Mouse (Mus musculus): ENCODE measurements around the gene Dnajc11. TPM values are rescaled to one million over a fixed set of nuclear protein-coding genes. Genes with fewer than 3 reads are reported as not detected.

Gene Dnajc11
- polyA plus RNA-seq, 1 experiment from 2014 or later, result 101 TPM

DNA sequence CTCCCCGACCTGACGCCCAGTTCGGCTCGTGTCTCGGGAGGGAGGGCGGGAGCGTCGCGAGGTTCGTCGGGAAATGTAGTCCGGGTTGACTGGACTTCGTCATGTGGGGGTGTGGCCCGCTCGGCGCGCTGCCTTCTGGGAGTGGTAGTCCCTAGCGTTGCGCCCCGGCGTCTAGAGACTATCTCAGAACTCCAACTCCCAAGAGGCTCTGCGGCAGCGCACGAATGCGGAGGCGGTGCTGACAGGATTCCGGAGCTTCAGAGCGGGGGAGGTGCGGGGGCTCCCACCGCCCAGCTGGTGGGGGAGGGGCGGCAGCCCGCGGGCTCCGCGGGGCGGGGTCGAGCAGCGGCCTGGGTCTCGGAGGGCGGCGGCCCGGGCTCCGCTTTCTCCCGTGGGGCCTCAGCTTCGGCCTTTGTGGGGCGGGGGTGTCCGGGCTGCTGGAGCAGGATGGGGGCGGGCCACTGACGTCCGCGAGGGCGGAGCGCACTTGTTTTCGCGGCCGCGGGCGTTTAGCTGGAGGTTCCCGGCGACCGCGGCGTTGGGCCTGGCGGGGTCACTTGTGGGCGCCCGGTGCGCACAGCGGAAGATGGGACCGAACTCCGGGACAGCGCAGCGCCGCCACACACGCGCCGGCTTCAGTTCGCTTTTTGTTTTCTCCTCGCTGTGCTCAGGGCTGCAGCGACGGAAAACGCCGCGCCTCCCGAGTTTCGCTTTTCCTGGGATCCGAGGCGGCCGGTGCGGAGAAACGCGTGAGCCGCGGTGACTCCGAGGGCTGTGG is 62.9 kb downstream of the Dnajc11 start, which contains the start of gene Phf13:
TSS of gene Phf13 (minus strand) at position 86 of the 778 bp plus-strand sequence.
- ATAC-seq (replicated peaks; ENCODE audit: low FRiP score) (peak; percentile 93), DNase-seq (ENCODE audit: low spot score) (peak; percentile 98)
- under 1% methylated on average over 93 of the region's 94 CpGs for WGBS
- H3K9ac ChIP-seq (ENCODE audit: low read depth, low read length), result peak within 1 kb of the TSS; percentile 88
- H3K9me3 ChIP-seq (ENCODE audit: control insufficient read depth, low read length), result no peaks in the 10 kb centered on the region
- no peaks in the 10 kb centered on the region for H3K27me3 ChIP-seq (replicated peaks; ENCODE audit: control insufficient read depth, insufficient read depth, low read length)
- H3K4me1 ChIP-seq (replicated peaks; ENCODE audit: control insufficient read depth, insufficient read depth, low read length), result peaks cover 19% of the 10 kb centered on the region
- H3K4me3 ChIP-seq (ENCODE audit: low read depth, low read length), result peak within 1 kb of the TSS; percentile 81
- peak within 1 kb of the TSS; percentile 97 for H3K4me2 ChIP-seq
- peak within 1 kb of the TSS; percentile 75 for H3K27ac ChIP-seq (ENCODE audit: low read depth, low read length)
- peaks cover 9% of the 10 kb centered on the region for H3K36me3 ChIP-seq (ENCODE audit: control insufficient read depth, insufficient read depth, low read length)

GRCm38 (mm10) chr4:151996951-151997222 is 63.4 kb downstream of the Dnajc11 start:
- Histone ChIP-seq H3K9ac (ENCODE audit: low read depth, low read length) (peak overlapping the region; percentile 74), H3K27me3 (replicated peaks; ENCODE audit: control insufficient read depth, insufficient read depth, low read length) (no peaks in the 10 kb centered on the region), H3K36me3 (ENCODE audit: control insufficient read depth, insufficient read depth, low read length) (peaks cover 4% of the 10 kb centered on the region), H3K9me3 (ENCODE audit: control insufficient read depth, low read length) (no peaks in the 10 kb centered on the region), H3K4me3 (ENCODE audit: low read depth, low read length) (peak overlapping the region; percentile 81), H3K27ac (ENCODE audit: low read depth, low read length) (peak overlapping the region; percentile 44), H3K4me2 (peak overlapping the region; percentile 97), H3K4me1 (replicated peaks; ENCODE audit: control insufficient read depth, insufficient read depth, low read length) (peaks cover 19% of the 10 kb centered on the region)
- WGBS, result 4% methylated on average over 13 of the region's 13 CpGs
- no peak for ATAC-seq (replicated peaks; ENCODE audit: low FRiP score)
- no peak for DNase-seq (ENCODE audit: low spot score)

- Histone ChIP-seq H3K9ac (ENCODE audit: low read depth, low read length) (no peak overlapping the region), H3K4me1 (replicated peaks; ENCODE audit: control insufficient read depth, insufficient read depth, low read length) (peaks cover 19% of the 10 kb centered on the region), H3K27me3 (replicated peaks; ENCODE audit: control insufficient read depth, insufficient read depth, low read length) (no peaks in the 10 kb centered on the region), H3K4me2 (peak overlapping the region; percentile 97; the same call in 1 of the 2 replicates), H3K27ac (ENCODE audit: low read depth, low read length) (no peak overlapping the region), H3K4me3 (ENCODE audit: low read depth, low read length) (no peak overlapping the region), H3K9me3 (ENCODE audit: control insufficient read depth, low read length) (no peaks in the 10 kb centered on the region), H3K36me3 (ENCODE audit: control insufficient read depth, insufficient read depth, low read length) (no peaks in the 10 kb centered on the region; the same call in 1 of the 2 replicates)
- DNase-seq (ENCODE audit: low spot score) (no peak), ATAC-seq (replicated peaks; ENCODE audit: low FRiP score) (no peak)
- WGBS, result 50% methylated on average over 3 of the region's 3 CpGs
Observed at GRCm38 (mm10) chr4:151997701-151998100, 64.2 kb downstream of the Dnajc11 start.

- DNase-seq (ENCODE audit: low spot score), result no peak
- H3K4me2 ChIP-seq, result no peak overlapping the region
- H3K4me1 ChIP-seq (replicated peaks; ENCODE audit: control insufficient read depth, insufficient read depth, low read length), result peaks cover 12% of the 10 kb centered on the region
- no peaks in the 10 kb centered on the region for H3K36me3 ChIP-seq (ENCODE audit: control insufficient read depth, insufficient read depth, low read length)
- H3K9ac ChIP-seq (ENCODE audit: low read depth, low read length), result no peak overlapping the region
- ATAC-seq (replicated peaks; ENCODE audit: low FRiP score), result no peak
- no peaks in the 10 kb centered on the region for H3K27me3 ChIP-seq (replicated peaks; ENCODE audit: control insufficient read depth, insufficient read depth, low read length)
- H3K27ac ChIP-seq (ENCODE audit: low read depth, low read length), result no peak overlapping the region
- no peak overlapping the region for H3K4me3 ChIP-seq (ENCODE audit: low read depth, low read length)
- H3K9me3 ChIP-seq (ENCODE audit: control insufficient read depth, low read length), result no peaks in the 10 kb centered on the region
- WGBS, result 32% methylated on average over 3 of the region's 3 CpGs
Observed at GRCm38 (mm10) chr4:151999481-151999880, 66.0 kb downstream of the Dnajc11 start.

DNA sequence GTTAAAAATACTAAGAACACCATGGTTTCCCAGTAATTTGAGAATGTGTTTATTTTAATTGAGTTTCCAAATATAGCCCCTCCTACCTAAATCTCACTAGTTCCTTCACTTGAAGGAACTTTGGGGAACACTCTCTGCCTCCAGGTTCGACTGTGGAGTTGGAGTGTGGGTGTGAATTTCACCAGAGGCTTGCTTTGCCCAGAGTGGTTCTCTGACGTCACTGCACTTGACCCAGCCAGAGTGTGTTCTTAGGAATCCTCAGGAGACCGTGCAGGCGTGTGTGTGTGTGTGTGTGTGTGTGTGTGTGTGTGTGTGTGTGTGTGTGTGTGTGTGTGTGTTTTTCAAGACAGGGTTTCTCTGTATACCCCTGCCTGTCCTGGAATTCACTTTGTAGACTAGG is 67.4 kb downstream of the Dnajc11 start:
- no peak overlapping the region for H3K4me2 ChIP-seq

GRCm38 (mm10) chr4:152001335-152001734 is 67.8 kb downstream of the Dnajc11 start:
- DNase-seq (ENCODE audit: low spot score) (no peak), ATAC-seq (replicated peaks; ENCODE audit: low FRiP score) (no peak)
- H3K4me3 ChIP-seq (ENCODE audit: low read depth, low read length), result no peak overlapping the region
- 65% methylated on average over 4 of the region's 4 CpGs for WGBS
- H3K9me3 ChIP-seq (ENCODE audit: control insufficient read depth, low read length), result no peaks in the 10 kb centered on the region
- H3K36me3 ChIP-seq (ENCODE audit: control insufficient read depth, insufficient read depth, low read length), result no peaks in the 10 kb centered on the region
- H3K9ac ChIP-seq (ENCODE audit: low read depth, low read length), result no peak overlapping the region
- no peak overlapping the region for H3K4me2 ChIP-seq
- no peaks in the 10 kb centered on the region for H3K27me3 ChIP-seq (replicated peaks; ENCODE audit: control insufficient read depth, insufficient read depth, low read length)
- peaks cover 7% of the 10 kb centered on the region; the same call in 1 of the 2 replicates for H3K4me1 ChIP-seq (replicated peaks; ENCODE audit: control insufficient read depth, insufficient read depth, low read length)
- H3K27ac ChIP-seq (ENCODE audit: low read depth, low read length), result no peak overlapping the region

More for the DNA sequence above, 67.4 kb downstream of the Dnajc11 start:
- Histone ChIP-seq H3K4me3 (ENCODE audit: low read depth, low read length) (no peak overlapping the region), H3K36me3 (ENCODE audit: control insufficient read depth, insufficient read depth, low read length) (no peaks in the 10 kb centered on the region), H3K27ac (ENCODE audit: low read depth, low read length) (no peak overlapping the region), H3K9ac (ENCODE audit: low read depth, low read length) (no peak overlapping the region), H3K27me3 (replicated peaks; ENCODE audit: control insufficient read depth, insufficient read depth, low read length) (no peaks in the 10 kb centered on the region), H3K4me1 (replicated peaks; ENCODE audit: control insufficient read depth, insufficient read depth, low read length) (peaks cover 7% of the 10 kb centered on the region; the same call in 1 of the 2 replicates), H3K9me3 (ENCODE audit: control insufficient read depth, low read length) (no peaks in the 10 kb centered on the region)
- DNase-seq (ENCODE audit: low spot score), result no peak
- 60% methylated on average over 4 of the region's 4 CpGs for WGBS
- no peak for ATAC-seq (replicated peaks; ENCODE audit: low FRiP score)

DNA sequence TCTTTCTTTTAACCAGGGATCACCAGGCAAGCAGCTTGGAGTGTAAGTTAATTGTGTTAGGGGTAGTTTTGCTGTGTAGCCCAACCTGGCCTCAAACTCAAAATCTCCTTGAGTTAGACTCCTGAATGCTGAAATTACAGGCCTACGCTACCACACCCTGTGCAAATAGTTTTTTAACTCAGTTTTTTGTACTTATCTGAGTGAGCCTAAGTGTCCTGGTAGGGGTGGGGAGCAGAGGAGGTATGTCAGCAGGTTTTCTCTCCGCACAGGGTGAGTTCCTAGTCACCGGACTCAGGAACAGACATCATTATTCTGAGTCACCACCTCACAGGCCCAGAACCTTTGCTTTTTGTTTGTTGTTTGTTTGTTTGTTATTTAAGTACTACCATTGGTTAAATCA is 68.6 kb downstream of the Dnajc11 start:
- H3K4me1 ChIP-seq (replicated peaks; ENCODE audit: control insufficient read depth, insufficient read depth, low read length), result peaks cover 7% of the 10 kb centered on the region; the same call in 1 of the 2 replicates
- 87% methylated on average over 3 of the region's 3 CpGs for WGBS
- H3K9ac ChIP-seq (ENCODE audit: low read depth, low read length), result no peak overlapping the region
- no peaks in the 10 kb centered on the region for H3K9me3 ChIP-seq (ENCODE audit: control insufficient read depth, low read length)
- no peaks in the 10 kb centered on the region for H3K27me3 ChIP-seq (replicated peaks; ENCODE audit: control insufficient read depth, insufficient read depth, low read length)
- H3K27ac ChIP-seq (ENCODE audit: low read depth, low read length), result no peak overlapping the region
- ATAC-seq (replicated peaks; ENCODE audit: low FRiP score) (no peak), DNase-seq (ENCODE audit: low spot score) (no peak)
- H3K4me3 ChIP-seq (ENCODE audit: low read depth, low read length), result no peak overlapping the region
- no peak overlapping the region for H3K4me2 ChIP-seq
- H3K36me3 ChIP-seq (ENCODE audit: control insufficient read depth, insufficient read depth, low read length), result no peaks in the 10 kb centered on the region

DNA sequence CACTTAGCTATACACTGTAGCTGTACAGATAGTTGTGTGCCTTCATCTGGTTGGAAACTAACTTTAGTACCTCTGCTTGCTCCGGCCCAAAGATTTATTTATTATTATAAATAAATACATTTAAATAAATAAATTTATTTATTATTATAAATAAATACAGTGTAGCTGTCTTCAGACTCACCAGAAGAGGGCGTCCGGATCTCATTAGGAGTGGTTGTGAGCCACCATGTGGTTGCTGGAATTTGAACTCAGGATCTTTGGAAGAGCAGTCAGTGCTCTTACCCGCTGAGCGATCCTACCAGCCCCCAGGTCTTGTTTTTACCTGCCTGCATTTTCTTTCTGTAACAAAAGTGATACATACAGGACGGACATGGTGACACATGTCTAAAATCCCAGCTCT is 72.6 kb downstream of the Dnajc11 start:
- H3K36me3 ChIP-seq (ENCODE audit: control insufficient read depth, insufficient read depth, low read length), result no peaks in the 10 kb centered on the region
- H3K4me2 ChIP-seq, result no peak overlapping the region
- no peak overlapping the region for H3K27ac ChIP-seq (ENCODE audit: low read depth, low read length)

DNA sequence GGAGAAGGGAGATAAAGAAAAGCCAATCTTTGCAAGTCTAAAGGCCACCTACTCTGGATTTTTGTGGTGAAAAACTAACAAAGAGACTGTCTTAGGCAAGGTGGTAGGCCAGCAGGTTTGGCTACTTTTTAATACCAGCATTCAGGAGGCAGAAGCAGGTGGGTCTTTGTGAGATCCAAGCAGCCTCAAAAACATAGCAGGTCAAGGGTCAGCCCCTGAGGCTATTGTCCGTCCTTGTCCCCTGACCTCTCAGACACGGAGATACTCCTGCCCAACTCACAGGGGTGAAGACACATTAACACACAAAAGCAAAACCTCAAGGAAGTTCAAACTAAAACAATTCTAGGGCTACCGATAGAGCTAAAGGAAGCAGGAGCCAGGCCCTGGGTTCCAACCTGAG is 73.3 kb downstream of the Dnajc11 start:
- 42% methylated on average over 3 of the region's 3 CpGs for WGBS
- Histone ChIP-seq H3K36me3 (ENCODE audit: control insufficient read depth, insufficient read depth, low read length) (no peaks in the 10 kb centered on the region), H3K4me3 (ENCODE audit: low read depth, low read length) (no peak overlapping the region), H3K9ac (ENCODE audit: low read depth, low read length) (no peak overlapping the region), H3K27me3 (replicated peaks; ENCODE audit: control insufficient read depth, insufficient read depth, low read length) (peaks cover 4% of the 10 kb centered on the region), H3K4me1 (replicated peaks; ENCODE audit: control insufficient read depth, insufficient read depth, low read length) (peaks cover 27% of the 10 kb centered on the region), H3K9me3 (ENCODE audit: control insufficient read depth, low read length) (no peaks in the 10 kb centered on the region), H3K4me2 (no peak overlapping the region), H3K27ac (ENCODE audit: low read depth, low read length) (no peak overlapping the region)
- no peak for ATAC-seq (replicated peaks; ENCODE audit: low FRiP score)
- DNase-seq (ENCODE audit: low spot score), result no peak

More for the DNA sequence above, 72.6 kb downstream of the Dnajc11 start:
- Histone ChIP-seq H3K9ac (ENCODE audit: low read depth, low read length) (no peak overlapping the region), H3K4me3 (ENCODE audit: low read depth, low read length) (no peak overlapping the region), H3K9me3 (ENCODE audit: control insufficient read depth, low read length) (no peaks in the 10 kb centered on the region), H3K27me3 (replicated peaks; ENCODE audit: control insufficient read depth, insufficient read depth, low read length) (peaks cover 4% of the 10 kb centered on the region), H3K4me1 (replicated peaks; ENCODE audit: control insufficient read depth, insufficient read depth, low read length) (peaks cover 20% of the 10 kb centered on the region)
- WGBS, result 66% methylated on average over 6 of the region's 6 CpGs
- ATAC-seq (replicated peaks; ENCODE audit: low FRiP score), result no peak
- DNase-seq (ENCODE audit: low spot score), result no peak

All from liver, embryonic 11.5 days (tissue).